Mouse (Mus musculus) limb, embryonic 15.5 days (tissue): ENCODE results near the gene Isl2. TPM values are rescaled to one million over a fixed set of nuclear protein-coding genes. Genes with fewer than 3 reads are reported as not detected.

ENCODE experiments used
- ATAC-seq: fragments of 200-750 bp; cut with Nextera tagmentation; 2 replicates; pipeline ENCODE4 v1.8.0; 2017; ENCODE audit warnings: low read depth, moderate TSS enrichment; ENCODE audit not compliant: insufficient number of reproducible peaks, low FRiP score, low TSS enrichment
- H3K27ac ChIP-seq: fragments of 300-500 bp; sonication (generic); 2 replicates; pipeline ENCODE4 v1.5.1; 2015; ENCODE audit warnings: moderate library complexity, mild to moderate bottlenecking, inconsistent platforms
- H3K27me3 ChIP-seq: fragments of 300-500 bp; sonication (generic); 2 replicates; pipeline ENCODE4 v1.6.1; 2015; ENCODE audit warnings: inconsistent platforms
- H3K36me3 ChIP-seq: fragments of 300-500 bp; sonication (generic); 2 replicates; pipeline ENCODE4 v1.6.1; 2015; ENCODE audit warnings: inconsistent platforms
- H3K4me1 ChIP-seq: fragments of 300-500 bp; sonication (generic); 2 replicates; pipeline ENCODE4 v1.6.1; 2015; ENCODE audit warnings: inconsistent platforms
- H3K4me2 ChIP-seq: fragments of 300-500 bp; sonication (generic); 2 replicates; pipeline ENCODE4 v1.6.1; 2015; ENCODE audit warnings: mild to moderate bottlenecking, inconsistent platforms
- H3K4me3 ChIP-seq: fragments of 300-500 bp; sonication (generic); 2 replicates; pipeline ENCODE4 v1.5.1; 2015; ENCODE audit warnings: mild to moderate bottlenecking, inconsistent platforms
- H3K9ac ChIP-seq: fragments of 300-500 bp; sonication (generic); 2 replicates; pipeline ENCODE4 v1.6.1; 2015; ENCODE audit warnings: inconsistent platforms
- H3K9me3 ChIP-seq: fragments of 300-500 bp; sonication (generic); 2 replicates; pipeline ENCODE4 v1.6.1; 2016; ENCODE audit warnings: inconsistent platforms
- WGBS: fragments of 180-500 bp; shearing (Covaris S2); methylation state at CpG from one replicate; pipeline ENCODE4 v1.1.7; 2015; 5-methylcytosine and 5-hydroxymethylcytosine counted together
- polyA plus RNA-seq: library from polyadenylated mRNA; unstranded; fragments of >200 nt; fragmentation: Nextera tagmentation; extraction: Ambion mirVana; gene quantifications from 2 replicates; pipeline ENCODE4 v1.2.1, GENCODE M21; 2015

Isl2 gene
- polyA plus RNA-seq, 1 experiment from 2014 or later, result 0.19 TPM

DNA sequence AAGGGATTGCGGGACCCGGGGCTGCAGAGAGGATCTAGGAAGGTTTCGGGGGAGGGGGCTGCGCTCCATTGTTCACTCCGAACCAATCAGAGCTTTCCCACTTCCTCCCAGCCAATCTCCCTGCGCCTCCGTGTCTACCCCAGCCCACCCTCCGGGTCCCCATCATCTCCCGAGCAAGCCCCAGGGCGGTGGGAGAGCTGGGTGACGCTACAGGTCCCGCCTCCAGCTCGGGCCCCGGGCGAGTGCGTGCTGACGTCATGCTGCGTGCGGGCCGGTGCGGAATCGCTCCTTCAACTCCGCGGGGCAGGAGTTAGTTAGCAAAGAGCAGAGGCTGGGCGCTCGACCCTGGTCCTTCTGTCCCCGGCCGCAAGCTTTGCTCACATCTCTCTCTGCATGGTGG is 2.4 kb downstream of the Isl2 start:
- H3K36me3 ChIP-seq, result no peaks in the 10 kb centered on the region
- no peaks in the 10 kb centered on the region for H3K9me3 ChIP-seq
- peaks cover 51% of the 10 kb centered on the region for H3K4me1 ChIP-seq
- no peak overlapping the region; the same call in 1 of the 2 replicates for H3K9ac ChIP-seq
- under 1% methylated on average over 28 of the region's 28 CpGs for WGBS
- no peak overlapping the region for H3K27ac ChIP-seq
- H3K27me3 ChIP-seq, result peaks cover 87% of the 10 kb centered on the region
- peak overlapping the region; percentile 46 for H3K4me3 ChIP-seq
- ATAC-seq, result peak; percentile 78; the same call in 1 of the 2 replicates
- H3K4me2 ChIP-seq, result peak overlapping the region; percentile 83

DNA sequence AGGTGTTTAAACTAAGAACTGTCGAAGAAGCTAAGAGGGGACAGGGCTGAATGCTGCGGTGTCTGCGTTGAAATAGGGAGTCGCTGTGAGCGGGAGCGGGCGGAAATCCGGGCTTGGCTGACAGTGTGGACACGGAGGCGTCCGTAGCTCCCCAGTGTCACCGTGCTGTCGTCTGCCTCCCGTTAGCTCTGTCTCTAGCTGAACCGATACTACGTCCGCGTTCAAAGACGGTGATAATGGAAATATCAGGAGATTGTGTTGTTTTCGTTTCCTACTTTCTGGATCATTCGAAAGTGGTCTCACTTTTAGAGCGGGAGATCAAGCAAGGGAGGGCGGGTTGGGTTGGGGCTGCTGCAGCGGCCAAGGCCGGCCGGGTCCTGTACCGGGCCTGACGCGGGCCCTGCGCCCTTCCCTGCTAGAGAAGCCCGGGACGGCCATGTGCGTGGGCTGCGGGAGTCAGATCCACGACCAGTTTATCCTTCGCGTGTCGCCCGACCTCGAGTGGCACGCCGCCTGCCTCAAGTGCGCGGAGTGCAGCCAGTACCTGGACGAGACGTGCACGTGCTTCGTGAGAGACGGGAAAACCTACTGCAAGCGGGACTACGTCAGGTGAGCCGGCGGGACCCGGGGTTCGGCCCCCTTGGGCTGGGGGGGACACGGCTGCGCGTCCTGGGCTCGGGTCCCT is 3.4 kb downstream of the Isl2 start:
- Histone ChIP-seq H3K4me2 (peak overlapping the region; percentile 83), H3K4me1 (peaks cover 61% of the 10 kb centered on the region), H3K36me3 (no peaks in the 10 kb centered on the region), H3K4me3 (peak overlapping the region; percentile 46), H3K9ac (no peak overlapping the region), H3K27ac (no peak overlapping the region), H3K9me3 (no peaks in the 10 kb centered on the region), H3K27me3 (peaks cover 92% of the 10 kb centered on the region)
- WGBS, result 1% methylated on average over 59 of the region's 59 CpGs
- no peak for ATAC-seq

DNA sequence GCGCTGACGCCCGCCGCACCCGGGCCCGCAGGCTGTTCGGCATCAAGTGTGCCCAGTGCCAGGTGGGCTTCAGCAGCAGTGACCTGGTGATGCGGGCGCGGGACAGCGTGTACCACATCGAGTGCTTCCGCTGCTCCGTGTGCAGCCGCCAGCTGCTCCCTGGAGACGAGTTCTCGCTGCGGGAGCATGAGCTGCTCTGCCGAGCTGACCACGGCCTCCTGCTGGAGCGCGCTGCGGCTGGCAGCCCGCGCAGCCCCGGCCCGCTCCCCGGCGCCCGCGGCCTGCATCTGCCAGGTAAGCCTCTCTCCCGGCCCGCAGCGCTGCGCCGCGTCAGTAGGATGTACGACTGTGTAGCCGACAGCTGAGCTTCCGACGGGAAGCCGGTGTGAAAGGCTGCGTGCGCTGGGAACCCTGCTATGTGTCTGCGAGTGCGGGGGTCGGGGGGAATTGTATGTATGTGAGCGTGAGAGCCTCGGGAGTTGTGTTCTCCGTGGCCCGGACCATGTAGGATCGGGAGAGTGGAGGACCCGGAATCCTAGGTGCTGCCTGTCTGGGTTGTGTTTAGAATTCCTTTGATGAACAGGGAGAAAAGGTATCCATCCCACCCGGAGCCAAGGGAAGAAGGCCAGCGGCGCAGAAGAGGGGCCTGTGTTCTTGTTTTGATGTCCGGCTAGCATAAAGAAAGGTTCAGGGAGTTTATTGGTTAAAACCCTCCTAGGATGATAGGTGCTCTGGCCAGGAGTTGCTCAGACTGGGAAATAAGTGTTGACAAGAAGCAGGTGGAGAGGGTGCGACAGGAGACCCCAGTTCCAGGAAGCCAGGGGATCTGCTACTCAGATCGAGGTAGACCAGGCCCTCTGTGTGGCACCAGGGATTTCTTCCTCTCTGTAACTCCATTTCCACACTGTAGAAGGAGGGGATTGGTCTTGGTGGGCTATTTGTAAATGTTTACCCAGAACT is 4.2 kb downstream of the Isl2 start:
- Histone ChIP-seq H3K4me1 (peaks cover 61% of the 10 kb centered on the region), H3K27ac (no peak overlapping the region), H3K9ac (no peak overlapping the region), H3K36me3 (no peaks in the 10 kb centered on the region), H3K4me2 (peak overlapping the region; percentile 83), H3K27me3 (peaks cover 93% of the 10 kb centered on the region), H3K9me3 (no peaks in the 10 kb centered on the region), H3K4me3 (peak overlapping the region; percentile 46)
- no peak for ATAC-seq
- WGBS, result 9% methylated on average over 51 of the region's 59 CpGs

DNA sequence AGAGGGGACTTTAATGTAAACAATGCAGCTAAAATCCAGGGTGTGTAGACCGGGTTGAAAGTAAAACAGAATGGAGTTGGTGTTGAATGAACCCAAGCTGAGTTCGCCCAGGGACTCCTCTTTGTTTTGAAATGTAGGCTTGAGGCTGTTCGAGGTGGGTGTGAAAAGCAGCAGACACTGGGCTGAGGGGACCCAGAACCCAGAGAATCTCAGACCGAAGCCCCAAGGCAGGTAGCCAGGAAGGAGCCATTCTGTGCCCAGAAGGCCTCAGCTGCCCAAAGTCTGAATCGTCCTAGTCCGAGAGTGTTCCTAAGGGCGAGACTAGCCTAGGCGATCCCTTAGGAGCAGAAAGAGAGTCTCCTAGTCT is 4.8 kb downstream of the Isl2 start:
- Histone ChIP-seq H3K4me1 (peaks cover 61% of the 10 kb centered on the region), H3K27me3 (peaks cover 95% of the 10 kb centered on the region), H3K9ac (no peak overlapping the region), H3K36me3 (no peaks in the 10 kb centered on the region), H3K4me3 (no peak overlapping the region), H3K27ac (no peak overlapping the region), H3K9me3 (no peaks in the 10 kb centered on the region), H3K4me2 (no peak overlapping the region)
- ATAC-seq, result no peak
- WGBS, result 37% methylated on average over 8 of the region's 8 CpGs

DNA sequence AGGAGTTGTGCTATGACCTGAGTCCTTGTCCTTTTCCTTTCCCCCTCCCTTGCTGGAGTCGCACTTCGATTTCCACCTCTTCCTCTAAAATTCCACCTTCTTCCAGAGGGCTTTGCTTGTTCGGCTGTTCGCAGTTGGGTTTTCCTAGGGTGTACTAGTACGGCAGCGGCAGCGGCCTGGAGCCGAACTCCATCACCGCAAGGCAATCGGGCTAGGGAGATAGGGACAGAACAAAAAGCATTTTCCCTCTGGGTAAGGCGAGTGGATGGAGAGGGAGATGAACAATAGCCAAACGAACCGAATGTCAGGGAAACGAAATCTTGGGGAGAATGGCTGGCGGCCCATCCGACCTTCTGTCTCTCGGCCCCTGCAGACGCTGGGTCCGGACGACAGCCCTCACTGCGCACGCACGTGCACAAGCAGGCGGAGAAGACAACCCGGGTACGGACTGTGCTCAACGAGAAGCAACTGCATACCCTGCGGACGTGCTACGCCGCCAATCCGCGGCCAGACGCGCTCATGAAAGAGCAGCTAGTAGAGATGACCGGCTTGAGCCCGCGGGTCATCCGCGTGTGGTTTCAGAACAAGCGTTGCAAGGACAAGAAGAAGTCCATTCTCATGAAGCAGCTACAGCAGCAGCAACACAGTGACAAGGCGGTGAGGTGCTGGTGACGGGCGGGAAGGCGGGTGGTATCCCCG is 5.4 kb downstream of the Isl2 start:
- Histone ChIP-seq H3K4me3 (peak overlapping the region; percentile 17), H3K4me1 (peaks cover 61% of the 10 kb centered on the region), H3K36me3 (no peaks in the 10 kb centered on the region), H3K27me3 (peaks cover 95% of the 10 kb centered on the region), H3K9me3 (no peaks in the 10 kb centered on the region), H3K4me2 (peak overlapping the region; percentile 34), H3K9ac (no peak overlapping the region), H3K27ac (no peak overlapping the region)
- ATAC-seq, result no peak
- 5% methylated on average over 46 of the region's 46 CpGs for WGBS

DNA sequence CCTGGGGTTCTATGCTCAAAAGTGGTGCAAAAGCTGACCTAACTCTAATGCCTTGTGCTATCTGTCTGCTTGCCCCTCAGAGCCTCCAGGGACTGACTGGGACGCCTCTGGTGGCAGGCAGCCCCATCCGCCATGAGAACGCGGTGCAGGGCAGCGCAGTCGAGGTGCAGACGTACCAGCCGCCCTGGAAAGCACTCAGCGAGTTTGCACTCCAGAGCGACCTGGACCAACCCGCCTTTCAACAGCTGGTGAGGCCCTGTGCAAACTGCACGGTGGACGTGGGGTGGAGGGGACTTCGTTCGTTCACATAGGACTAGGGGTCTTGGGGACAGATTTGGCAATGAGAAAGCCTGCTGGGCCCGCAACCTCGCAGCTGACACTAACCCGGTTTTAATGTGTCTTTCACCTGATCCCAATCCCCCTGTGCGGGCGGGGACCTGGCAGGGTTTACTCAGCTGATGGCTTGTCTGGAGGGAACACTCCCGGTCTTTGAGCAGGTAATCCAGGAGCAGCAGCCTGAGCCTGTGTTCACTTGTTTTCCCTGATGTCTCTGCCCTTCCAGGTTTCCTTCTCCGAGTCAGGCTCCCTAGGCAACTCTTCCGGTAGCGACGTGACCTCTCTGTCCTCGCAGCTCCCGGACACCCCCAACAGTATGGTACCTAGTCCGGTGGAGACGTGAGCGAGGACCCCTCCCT is 6.5 kb downstream of the Isl2 start:
- Histone ChIP-seq H3K4me2 (peak overlapping the region; percentile 48), H3K4me1 (peaks cover 57% of the 10 kb centered on the region), H3K4me3 (peak overlapping the region; percentile 33), H3K27me3 (peaks cover 96% of the 10 kb centered on the region), H3K9me3 (no peaks in the 10 kb centered on the region), H3K36me3 (no peaks in the 10 kb centered on the region), H3K27ac (no peak overlapping the region), H3K9ac (no peak overlapping the region)
- no peak for ATAC-seq
- WGBS, result 2% methylated on average over 30 of the region's 30 CpGs

DNA sequence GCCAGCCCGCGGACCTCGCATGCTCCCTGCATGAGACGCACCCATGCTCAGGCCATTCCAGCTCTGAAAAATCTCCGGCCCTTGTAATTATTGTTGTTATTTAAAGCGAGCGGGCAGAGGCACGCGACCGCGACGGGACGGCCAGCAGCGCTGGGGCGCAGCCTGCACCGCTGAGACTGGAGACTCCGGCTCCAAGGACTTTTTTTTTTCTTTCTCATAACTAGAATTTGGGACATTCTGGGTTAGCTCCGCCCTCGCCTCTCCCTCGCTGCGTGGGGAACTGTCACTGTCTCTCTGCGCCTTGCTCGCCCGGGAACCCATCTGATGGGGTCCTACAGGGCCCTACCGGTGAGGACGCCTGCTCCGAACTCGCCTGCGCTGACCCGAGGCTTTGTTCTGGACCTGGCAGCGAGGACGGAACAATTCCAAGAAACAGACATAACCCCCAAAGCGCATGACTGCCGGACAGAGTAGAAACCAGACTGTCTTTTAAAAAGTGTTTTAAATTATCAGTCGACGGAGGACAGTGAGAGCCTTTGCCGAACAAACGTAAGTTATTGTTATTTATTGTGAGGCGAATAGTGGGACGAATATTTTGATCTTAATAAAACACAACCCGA is 7.2 kb downstream of the Isl2 start:
- 6% methylated on average over 41 of the region's 41 CpGs for WGBS
- no peak for ATAC-seq
- H3K36me3 ChIP-seq, result no peaks in the 10 kb centered on the region
- H3K9ac ChIP-seq, result no peak overlapping the region
- H3K4me1 ChIP-seq, result peaks cover 52% of the 10 kb centered on the region
- H3K4me3 ChIP-seq, result peak overlapping the region; percentile 33
- no peak overlapping the region for H3K27ac ChIP-seq
- H3K27me3 ChIP-seq, result peaks cover 93% of the 10 kb centered on the region
- no peaks in the 10 kb centered on the region for H3K9me3 ChIP-seq
- H3K4me2 ChIP-seq, result peak overlapping the region; percentile 48

DNA sequence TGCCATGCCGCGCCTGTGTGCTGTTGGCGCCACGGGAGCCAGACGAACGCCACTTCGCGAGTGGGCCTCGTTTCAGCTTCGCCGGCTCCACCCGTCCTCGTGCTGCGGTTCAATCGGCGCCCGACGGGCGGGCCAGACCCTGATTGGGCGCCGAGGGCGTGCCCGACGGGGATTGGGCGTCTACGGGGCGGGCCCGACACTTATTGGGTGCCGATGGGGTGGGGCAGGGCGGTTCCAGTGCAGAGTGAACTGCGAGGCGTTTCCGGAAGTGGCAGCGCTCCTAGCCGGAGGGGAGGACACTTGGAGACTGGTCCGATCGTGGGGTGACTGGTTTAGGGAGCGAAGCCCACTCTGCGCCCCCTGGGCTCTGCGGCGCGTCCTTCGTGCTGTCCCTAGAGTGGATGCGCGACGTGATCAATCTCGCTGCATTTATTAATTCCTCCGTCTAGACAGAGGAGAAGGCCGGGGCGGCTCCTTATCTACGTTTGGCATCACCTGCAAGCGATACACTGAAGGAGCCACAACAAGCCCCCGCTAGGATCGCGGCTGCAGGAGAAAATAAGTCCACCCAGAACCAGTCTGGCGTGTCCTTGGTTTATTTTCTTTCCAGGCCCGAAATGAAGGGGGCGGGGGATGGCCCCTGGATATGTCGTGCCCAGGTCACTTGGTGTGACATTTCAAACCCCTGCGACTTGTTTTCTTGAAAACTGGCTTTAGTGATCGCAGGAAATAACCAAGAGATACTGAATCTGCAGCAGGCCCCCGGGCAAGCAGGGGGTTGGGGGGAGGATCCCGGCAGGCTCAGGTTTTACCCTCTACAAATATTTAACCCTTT is 7.9 kb downstream of the Isl2 start:
- peak; percentile 17; the same call in 1 of the 2 replicates for ATAC-seq
- WGBS, result 2% methylated on average over 63 of the region's 63 CpGs
- H3K4me1 ChIP-seq, result peaks cover 45% of the 10 kb centered on the region

DNA sequence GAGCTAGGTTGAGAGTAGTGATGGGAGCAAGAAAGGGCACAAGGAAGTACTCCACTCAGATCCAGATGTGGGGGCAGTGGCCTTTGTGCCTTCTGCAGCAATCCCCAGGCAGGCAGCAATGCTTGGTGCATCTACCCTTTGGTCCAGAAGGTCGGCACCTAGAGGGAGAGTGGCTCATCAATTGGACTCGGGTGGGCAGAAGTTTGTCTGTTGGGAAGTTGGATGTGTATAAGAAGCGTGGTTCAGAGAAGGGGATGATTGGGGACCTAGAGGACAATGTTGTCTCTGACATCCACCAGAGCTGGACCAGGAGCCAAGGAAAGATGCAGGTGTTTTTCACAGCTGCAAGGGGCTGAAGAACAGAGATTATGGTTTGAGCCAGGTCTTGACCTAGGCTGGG is 10.4 kb downstream of the Isl2 start:
- no peak overlapping the region for H3K9ac ChIP-seq
- H3K4me3 ChIP-seq, result no peak overlapping the region
- WGBS, result 20% methylated on average over 3 of the region's 3 CpGs
- H3K27me3 ChIP-seq, result peaks cover 61% of the 10 kb centered on the region
- no peak overlapping the region for H3K27ac ChIP-seq
- no peaks in the 10 kb centered on the region for H3K36me3 ChIP-seq
- no peak for ATAC-seq
- no peaks in the 10 kb centered on the region for H3K9me3 ChIP-seq
- no peak overlapping the region for H3K4me2 ChIP-seq
- H3K4me1 ChIP-seq, result peaks cover 30% of the 10 kb centered on the region

More for the DNA sequence above, 7.9 kb downstream of the Isl2 start:
- Histone ChIP-seq H3K27me3 (peaks cover 86% of the 10 kb centered on the region), H3K27ac (no peak overlapping the region), H3K4me3 (peak overlapping the region; percentile 33), H3K9me3 (no peaks in the 10 kb centered on the region), H3K9ac (no peak overlapping the region), H3K36me3 (no peaks in the 10 kb centered on the region), H3K4me2 (peak overlapping the region; percentile 48)

DNA sequence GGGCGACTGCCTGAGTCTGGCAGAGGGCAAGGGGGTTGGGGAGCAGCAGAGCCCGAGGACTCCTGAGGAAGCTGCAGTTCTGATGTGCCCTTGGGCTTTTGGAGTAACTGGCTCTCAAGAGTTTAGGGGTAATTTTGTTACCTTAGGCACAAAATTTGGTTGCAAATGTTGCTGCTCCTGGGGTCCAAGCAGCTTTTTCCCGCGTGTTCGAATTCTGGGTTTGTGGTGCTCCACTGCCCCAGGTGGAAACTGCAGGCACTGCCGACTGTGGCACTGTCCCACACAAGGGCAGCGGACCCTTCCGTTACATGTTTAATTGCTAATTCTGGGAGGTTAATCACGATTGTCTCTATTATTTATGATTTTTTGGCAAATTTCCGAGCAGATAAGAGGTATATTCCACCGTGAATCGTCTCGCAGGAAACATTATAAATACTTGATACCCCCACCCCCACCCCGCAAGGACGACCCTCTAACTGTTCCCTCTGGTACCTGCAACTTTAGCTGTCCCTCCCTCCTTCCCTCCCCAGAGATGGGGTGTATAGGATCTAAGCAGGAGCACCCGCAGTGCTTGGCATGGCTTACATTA is 10.9 kb downstream of the Isl2 start:
- H3K4me1 ChIP-seq, result peaks cover 25% of the 10 kb centered on the region
- no peak for ATAC-seq
- WGBS, result 9% methylated on average over 16 of the region's 16 CpGs
- H3K27ac ChIP-seq, result no peak overlapping the region
- 0 out of 2 replicates have a peak overlapping the region, but pooled peaks have one; percentile 3 for H3K4me2 ChIP-seq
- H3K9ac ChIP-seq, result no peak overlapping the region
- no peak overlapping the region for H3K4me3 ChIP-seq
- H3K9me3 ChIP-seq, result no peaks in the 10 kb centered on the region
- H3K27me3 ChIP-seq, result peaks cover 56% of the 10 kb centered on the region
- H3K36me3 ChIP-seq, result no peaks in the 10 kb centered on the region
